Mouse (Mus musculus) midbrain, embryonic 10.5 days (tissue): ENCODE results near the gene Gpr158. TPM values are rescaled to one million over a fixed set of nuclear protein-coding genes. Genes with fewer than 3 reads are reported as not detected.

Source experiments
- DNase-seq: peaks from one replicate; pipeline ENCODE4 v3.0.0-alpha.2; 2017; ENCODE audit warnings: low spot score
- H3K27ac ChIP-seq: fragments of 300-500 bp; sonication (generic); replicated peaks from 2 replicates; pipeline ENCODE4 v1.5.1; 2016; ENCODE audit warnings: mild to moderate bottlenecking
- H3K27me3 ChIP-seq: fragments of 300-500 bp; sonication (generic); 2 replicates; pipeline ENCODE4 v1.6.1; 2016; ENCODE audit warnings: low read depth, mild to moderate bottlenecking; ENCODE audit not compliant: poor library complexity, severe bottlenecking
- H3K36me3 ChIP-seq: fragments of 300-500 bp; sonication (generic); 2 replicates; pipeline ENCODE4 v1.6.1; 2016; ENCODE audit warnings: mild to moderate bottlenecking, moderate library complexity
- H3K4me1 ChIP-seq: fragments of 300-500 bp; sonication (generic); 2 replicates; pipeline ENCODE4 v1.6.1; 2016
- H3K4me3 ChIP-seq: fragments of 300-500 bp; sonication (generic); 2 replicates; pipeline ENCODE4 v1.5.1; 2016; ENCODE audit warnings: mild to moderate bottlenecking, moderate library complexity
- H3K9me3 ChIP-seq: fragments of 300-500 bp; sonication (generic); replicated peaks from 2 replicates; pipeline ENCODE4 v1.6.1; 2016; ENCODE audit warnings: mild to moderate bottlenecking
- WGBS: fragments of 180-500 bp; shearing (Covaris S2); methylation state at CpG from one replicate; pipeline ENCODE4 v1.1.7; 2016; 5-methylcytosine and 5-hydroxymethylcytosine counted together
- polyA plus RNA-seq: library from polyadenylated mRNA; unstranded; fragments of >200 nt; fragmentation: Nextera tagmentation; extraction: Ambion mirVana; gene quantifications from 2 replicates; pipeline ENCODE4 v1.2.1, GENCODE M21; 2016

Gene Gpr158
- polyA plus RNA-seq, 1 experiment from 2014 or later: 0.16 TPM

GRCm38 (mm10) chr2:21676839-21677123 is 309.4 kb downstream of the Gpr158 start:
- WGBS: 80% methylated on average over 2 of the region's 2 CpGs
- Histone ChIP-seq H3K9me3 (no peaks in the 10 kb centered on the region), H3K27ac (no peak overlapping the region), H3K36me3 (no peaks in the 10 kb centered on the region), H3K4me1 (no peaks in the 10 kb centered on the region), H3K27me3 (no peaks in the 10 kb centered on the region), H3K4me3 (no peak overlapping the region)
- no peak for DNase-seq

DNA sequence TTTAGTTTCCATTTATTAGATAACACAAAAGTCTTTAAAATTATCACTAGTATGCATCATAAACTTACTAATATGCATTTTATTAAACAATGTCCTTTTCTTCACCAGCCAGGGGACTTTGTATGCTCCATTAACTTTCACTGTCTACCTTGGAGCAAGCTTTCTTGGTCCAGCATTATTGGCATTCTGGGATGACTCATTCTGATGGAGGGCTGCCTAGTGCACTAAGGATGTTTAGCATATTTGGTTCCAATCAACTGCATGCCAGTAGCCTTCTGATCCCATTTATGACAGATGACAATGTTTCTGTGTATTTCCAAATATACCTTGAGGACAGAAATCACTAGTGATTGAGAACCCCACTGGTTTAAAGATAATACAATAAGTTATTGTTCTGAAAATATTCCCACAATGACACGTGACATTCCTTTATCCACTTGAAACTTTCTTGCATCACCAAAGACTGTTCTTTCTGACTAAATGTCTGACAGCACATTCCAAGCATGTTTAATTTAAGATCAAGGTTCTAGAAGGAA is 313.5 kb downstream of the Gpr158 start:
- Histone ChIP-seq H3K9me3 (no peaks in the 10 kb centered on the region), H3K4me1 (no peaks in the 10 kb centered on the region), H3K4me3 (no peak overlapping the region), H3K27me3 (no peaks in the 10 kb centered on the region), H3K27ac (no peak overlapping the region), H3K36me3 (no peaks in the 10 kb centered on the region)
- DNase-seq: no peak
- WGBS: 88% methylated on average over 1 of the region's 1 CpGs

- Histone ChIP-seq H3K27ac (no peak overlapping the region), H3K36me3 (no peaks in the 10 kb centered on the region), H3K27me3 (no peaks in the 10 kb centered on the region), H3K9me3 (no peaks in the 10 kb centered on the region), H3K4me1 (no peaks in the 10 kb centered on the region), H3K4me3 (no peak overlapping the region)
- DNase-seq: no peak
- 95% methylated on average over 3 of the region's 3 CpGs for WGBS
These were observed 317.4 kb downstream of the Gpr158 start for GRCm38 (mm10) chr2:21684736-21685135.

DNA sequence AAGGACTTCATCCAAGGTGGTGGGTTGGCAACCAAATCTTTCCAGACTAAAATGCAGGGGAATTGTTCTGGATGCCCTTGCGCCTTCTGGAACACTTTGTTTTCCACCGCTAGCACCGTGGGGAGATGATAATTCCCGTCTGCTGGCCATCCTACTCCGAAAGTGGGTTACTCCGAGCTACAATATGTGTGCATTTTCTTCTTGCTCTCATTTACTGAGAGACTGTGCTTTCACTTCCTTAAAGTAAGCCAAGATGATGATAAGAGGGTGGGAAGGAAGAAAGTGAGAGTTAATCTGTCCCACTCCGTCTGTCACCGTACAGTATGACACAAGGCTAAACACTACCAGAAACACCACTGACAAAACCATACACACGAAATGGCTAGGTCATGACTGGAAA is 325.8 kb downstream of the Gpr158 start:
- Histone ChIP-seq H3K27me3 (no peaks in the 10 kb centered on the region), H3K9me3 (no peaks in the 10 kb centered on the region), H3K4me3 (no peak overlapping the region), H3K27ac (no peak overlapping the region), H3K4me1 (no peaks in the 10 kb centered on the region), H3K36me3 (no peaks in the 10 kb centered on the region)
- WGBS: 92% methylated on average over 9 of the region's 9 CpGs
- DNase-seq: no peak

- H3K36me3 ChIP-seq: no peaks in the 10 kb centered on the region
- DNase-seq: no peak
- WGBS: 87% methylated on average over 5 of the region's 5 CpGs
- no peak overlapping the region for H3K4me3 ChIP-seq
- H3K4me1 ChIP-seq: no peaks in the 10 kb centered on the region
- H3K27ac ChIP-seq: no peak overlapping the region
- no peaks in the 10 kb centered on the region for H3K9me3 ChIP-seq
- no peaks in the 10 kb centered on the region for H3K27me3 ChIP-seq
These were observed 326.7 kb downstream of the Gpr158 start for GRCm38 (mm10) chr2:21693807-21694594.

GRCm38 (mm10) chr2:21728075-21728474 is 360.7 kb downstream of the Gpr158 start:
- Histone ChIP-seq H3K9me3 (no peaks in the 10 kb centered on the region), H3K27me3 (no peaks in the 10 kb centered on the region), H3K36me3 (no peaks in the 10 kb centered on the region), H3K4me3 (no peak overlapping the region), H3K27ac (no peak overlapping the region), H3K4me1 (no peaks in the 10 kb centered on the region)
- no peak for DNase-seq
- 92% methylated on average over 4 of the region's 4 CpGs for WGBS

GRCm38 (mm10) chr2:21783721-21784120 is 416.4 kb downstream of the Gpr158 start:
- WGBS: 84% methylated on average over 2 of the region's 2 CpGs
- no peak overlapping the region for H3K27ac ChIP-seq
- no peak for DNase-seq

GRCm38 (mm10) chr2:21793156-21793555 is 425.8 kb downstream of the Gpr158 start:
- Histone ChIP-seq H3K4me1 (no peaks in the 10 kb centered on the region), H3K4me3 (no peak overlapping the region), H3K27me3 (no peaks in the 10 kb centered on the region), H3K27ac (no peak overlapping the region), H3K9me3 (no peaks in the 10 kb centered on the region; the same call in 1 of the 2 replicates), H3K36me3 (no peaks in the 10 kb centered on the region)
- no peak for DNase-seq
- WGBS: 88% methylated on average over 2 of the region's 2 CpGs

More at GRCm38 (mm10) chr2:21783721-21784120, 416.4 kb downstream of the Gpr158 start:
- Histone ChIP-seq H3K4me3 (no peak overlapping the region), H3K36me3 (no peaks in the 10 kb centered on the region), H3K9me3 (no peaks in the 10 kb centered on the region), H3K4me1 (no peaks in the 10 kb centered on the region), H3K27me3 (no peaks in the 10 kb centered on the region)

DNA sequence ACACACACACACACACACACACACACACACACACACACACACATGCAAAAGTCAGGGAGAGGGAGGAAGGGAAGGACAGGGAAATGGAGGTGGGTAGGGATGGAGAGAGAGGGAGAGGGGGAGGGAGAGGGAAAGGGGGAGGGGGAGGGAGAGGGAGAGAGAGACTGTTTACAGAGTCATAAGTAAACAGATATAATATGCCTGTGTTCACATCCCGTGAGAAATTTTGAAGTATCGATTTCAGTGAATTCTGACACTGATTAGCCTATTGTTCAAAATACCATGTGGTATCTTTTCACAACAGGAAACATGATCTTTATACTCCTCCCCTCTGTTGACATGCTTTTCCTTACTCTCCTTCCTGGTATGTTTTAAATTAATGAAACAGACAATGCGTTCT is 432.3 kb downstream of the Gpr158 start:
- no peak for DNase-seq
- H3K4me1 ChIP-seq: no peaks in the 10 kb centered on the region
- no peaks in the 10 kb centered on the region for H3K27me3 ChIP-seq
- H3K9me3 ChIP-seq: no peaks in the 10 kb centered on the region
- H3K36me3 ChIP-seq: no peaks in the 10 kb centered on the region
- H3K4me3 ChIP-seq: no peak overlapping the region
- H3K27ac ChIP-seq: no peak overlapping the region
- 81% methylated on average over 3 of the region's 3 CpGs for WGBS

DNA sequence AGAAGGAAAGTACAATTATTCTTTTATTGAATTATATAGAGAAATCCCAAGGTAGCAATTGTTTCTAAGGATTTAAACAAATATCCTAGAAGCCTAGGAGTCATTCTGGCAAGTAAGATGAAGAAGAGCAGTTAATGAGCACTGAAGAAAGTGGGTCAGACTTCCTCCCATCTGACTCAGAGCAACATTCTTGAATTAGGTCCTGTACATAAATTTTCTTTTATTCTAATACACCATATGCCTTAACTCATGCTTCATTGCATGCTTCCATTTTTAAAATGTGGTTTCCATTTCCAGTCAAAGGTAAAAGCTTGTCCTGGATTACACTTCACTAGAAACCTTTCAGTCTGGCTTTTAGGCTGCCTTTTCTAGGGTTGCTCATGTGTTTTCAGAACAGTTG is 432.7 kb downstream of the Gpr158 start:
- H3K27ac ChIP-seq: no peak overlapping the region
- H3K4me1 ChIP-seq: no peaks in the 10 kb centered on the region
- H3K9me3 ChIP-seq: no peaks in the 10 kb centered on the region
- no peak for DNase-seq
- H3K27me3 ChIP-seq: no peaks in the 10 kb centered on the region
- H3K36me3 ChIP-seq: no peaks in the 10 kb centered on the region
- no peak overlapping the region for H3K4me3 ChIP-seq

GRCm38 (mm10) chr2:21808510-21808909 is 441.2 kb downstream of the Gpr158 start:
- 80% methylated on average over 2 of the region's 2 CpGs for WGBS
- Histone ChIP-seq H3K36me3 (no peaks in the 10 kb centered on the region), H3K27ac (no peak overlapping the region), H3K4me3 (no peak overlapping the region), H3K4me1 (no peaks in the 10 kb centered on the region), H3K27me3 (no peaks in the 10 kb centered on the region), H3K9me3 (no peaks in the 10 kb centered on the region)
- DNase-seq: no peak

DNA sequence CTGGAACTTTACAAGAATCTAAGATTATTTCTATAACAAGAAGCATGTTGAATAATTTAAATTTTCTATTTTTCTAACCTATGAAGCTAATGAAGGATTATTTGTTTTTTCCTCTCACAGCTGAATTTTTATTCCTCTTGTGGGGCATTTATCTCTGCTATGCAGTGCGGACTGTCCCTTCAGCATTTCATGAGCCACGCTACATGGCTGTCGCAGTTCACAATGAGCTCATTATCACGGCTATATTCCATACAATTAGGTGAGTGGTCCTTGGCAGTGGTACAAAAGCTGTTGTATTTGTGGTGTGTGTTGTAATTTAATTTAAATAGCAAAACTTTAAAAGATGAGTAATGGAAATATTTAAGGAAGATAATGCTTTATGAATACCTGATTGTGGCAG is 443.1 kb downstream of the Gpr158 start:
- H3K4me3 ChIP-seq: no peak overlapping the region
- no peak overlapping the region for H3K27ac ChIP-seq
- H3K9me3 ChIP-seq: no peaks in the 10 kb centered on the region
- DNase-seq: no peak
- no peaks in the 10 kb centered on the region for H3K36me3 ChIP-seq
- 91% methylated on average over 4 of the region's 4 CpGs for WGBS
- no peaks in the 10 kb centered on the region for H3K27me3 ChIP-seq
- H3K4me1 ChIP-seq: no peaks in the 10 kb centered on the region

GRCm38 (mm10) chr2:21864061-21864460 is 496.7 kb downstream of the Gpr158 start:
- H3K27me3 ChIP-seq: no peaks in the 10 kb centered on the region
- H3K4me1 ChIP-seq: no peaks in the 10 kb centered on the region
- no peak for DNase-seq
- H3K27ac ChIP-seq: no peak overlapping the region
- no peak overlapping the region for H3K4me3 ChIP-seq
- no peaks in the 10 kb centered on the region for H3K9me3 ChIP-seq
- H3K36me3 ChIP-seq: no peaks in the 10 kb centered on the region
